Comparison of ENCODE assay signal across 26 mouse cellular contexts in the genomic region with DNA sequence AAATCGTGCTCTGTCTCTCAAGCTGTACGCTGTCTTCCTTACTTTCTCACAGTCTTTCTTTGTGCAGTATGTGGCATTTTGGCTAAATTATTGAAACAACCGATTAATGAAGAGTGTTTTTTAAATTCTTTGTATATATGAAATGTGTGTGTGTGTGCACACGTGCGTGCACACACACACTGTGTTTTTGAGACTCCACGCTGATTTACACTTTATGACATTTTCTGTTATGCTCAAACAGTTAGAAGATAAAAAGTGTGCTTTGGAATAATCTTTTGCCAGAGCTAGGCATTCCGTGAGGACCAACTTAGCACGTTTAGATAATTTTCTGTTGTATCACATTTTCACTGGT. TPM values are rescaled to one million over a fixed set of nuclear protein-coding genes. Genes with fewer than 3 reads are reported as not detected.
DNase-seq lines count a peak whose midpoint lies in the region; ATAC-seq and TF ChIP-seq lines count a peak whose summit lies in the region.
"Had no signal": no experiment of that assay in that cellular context is flagged by ENCODE, and none has a peak within 500 bp of the region (broad histone marks: within the 10 kb centered on the region; RNA-seq: fewer than 3 reads in every experiment).

No protein-coding gene starts in this region.

- no peaks in the 10 kb centered on the region for H3K9me3 ChIP-seq in liver, embryonic 11.5 days (ENCODE audit: control insufficient read depth, low read length)
- H3K9me3 ChIP-seq in G1E (replicated peaks): no peaks in the 10 kb centered on the region
- no peaks in the 10 kb centered on the region for H3K9me3 ChIP-seq in liver, embryonic 15.5 days (replicated peaks)
- H3K9me3 ChIP-seq: embryonic facial prominence, embryonic 12.5 days; heart, embryonic 12.5 days; hindbrain, embryonic 13.5 days; midbrain, embryonic 10.5 days; midbrain, embryonic 15.5 days; neural tube, embryonic 15.5 days had no signal

- no peak overlapping the region for H3K9ac ChIP-seq in liver, embryonic 11.5 days (ENCODE audit: low read depth, low read length)
- no peak overlapping the region for H3K9ac ChIP-seq in liver, embryonic 15.5 days
- H3K9ac ChIP-seq: embryonic facial prominence, embryonic 12.5 days; heart, embryonic 12.5 days; hindbrain, embryonic 13.5 days; midbrain, embryonic 15.5 days; neural tube, embryonic 15.5 days had no signal

- H3K4me2 ChIP-seq in liver, embryonic 11.5 days: peak overlapping the region; percentile 88
- H3K4me2 ChIP-seq in liver, embryonic 15.5 days: peak overlapping the region; percentile 89
- H3K4me2 ChIP-seq: embryonic facial prominence, embryonic 12.5 days; heart, embryonic 12.5 days; hindbrain, embryonic 13.5 days; midbrain, embryonic 15.5 days; neural tube, embryonic 15.5 days had no signal

- no peaks in the 10 kb centered on the region for H3K36me3 ChIP-seq in liver, embryonic 11.5 days (ENCODE audit: control insufficient read depth, insufficient read depth, low read length)
- H3K36me3 ChIP-seq in G1E (replicated peaks): peaks cover 42% of the 10 kb centered on the region
- 0 out of 2 replicates have a peak, but pooled peaks cover 5% of the 10 kb centered on the region for H3K36me3 ChIP-seq in liver, embryonic 15.5 days (replicated peaks)
- H3K36me3 ChIP-seq: embryonic facial prominence, embryonic 12.5 days; heart, embryonic 12.5 days; hindbrain, embryonic 13.5 days; midbrain, embryonic 10.5 days; midbrain, embryonic 15.5 days; neural tube, embryonic 15.5 days had no signal

- no peak for TF ChIP-seq POLR2A in bone marrow macrophage, adult 2 months (IDR thresholded peaks at IDR 0.05; ENCODE audit: borderline replicate concordance, low read depth, low read length)

- DNase-seq in liver, embryonic 11.5 days (ENCODE audit: low spot score): no peak
- DNase-seq in liver (no peak), G1E (ENCODE audit: low spot score) (no peak)
- no peak for DNase-seq in right cerebral cortex, postnatal 14 days
- no peak for DNase-seq in layer of hippocampus, adult 11-12 months (ENCODE audit: low spot score)
- no peak for DNase-seq in cerebellum, postnatal 14 days
- DNase-seq: cerebellum, adult 11 months; cerebellum, adult 9-10 months; embryo, embryonic 11 days; gastrocnemius, adult 2 months; gastrocnemius, postnatal 36 days; heart, postnatal 36 days; kidney, adult 8-10 months; kidney, postnatal 4 days had no signal

- peaks cover 36% of the 10 kb centered on the region for H3K4me1 ChIP-seq in liver, embryonic 11.5 days (replicated peaks; ENCODE audit: control insufficient read depth, insufficient read depth, low read length)
- peaks cover 65% of the 10 kb centered on the region for H3K4me1 ChIP-seq in G1E (ENCODE audit: insufficient read depth, low read depth, low read length)
- peaks cover 33% of the 10 kb centered on the region for H3K4me1 ChIP-seq in bone marrow macrophage, adult 2 months (ENCODE audit: control insufficient read depth, insufficient read depth, low read length)
- H3K4me1 ChIP-seq in liver, embryonic 15.5 days (replicated peaks): peaks cover 67% of the 10 kb centered on the region
- H3K4me1 ChIP-seq: heart, embryonic 12.5 days had no signal

- no peak overlapping the region for H3K27ac ChIP-seq in liver, embryonic 11.5 days (ENCODE audit: low read depth, low read length)
- peak overlapping the region; percentile 96 for H3K27ac ChIP-seq in bone marrow macrophage, adult 2 months (ENCODE audit: insufficient read depth, low read depth, low read length)
- peak overlapping the region; percentile 90; the same call in 1 of the 2 replicates for H3K27ac ChIP-seq in liver, embryonic 15.5 days (replicated peaks)
- H3K27ac ChIP-seq: embryonic facial prominence, embryonic 12.5 days; gastrocnemius, adult 2 months; hindbrain, embryonic 13.5 days; kidney, postnatal 0 days; midbrain, embryonic 10.5 days; midbrain, embryonic 15.5 days; neural tube, embryonic 15.5 days had no signal

- TF ChIP-seq CTCF in G1E (IDR thresholded peaks at IDR 0.05; ENCODE audit: low read depth, low read length): no peak
- TF ChIP-seq CTCF in bone marrow macrophage, adult 2 months (IDR thresholded peaks at IDR 0.05; ENCODE audit: low read depth, low read length): no peak

- ATAC-seq in liver, embryonic 11.5 days (replicated peaks; ENCODE audit: low FRiP score): no peak
- no peak for ATAC-seq in G1E (ENCODE audit: extremely low read depth, insufficient number of reproducible peaks, low FRiP score, poor library complexity, severe bottlenecking)
- ATAC-seq in liver, embryonic 15.5 days (ENCODE audit: insufficient read depth): no peak
- ATAC-seq: forebrain, embryonic 16.5 days; intestine, embryonic 16.5 days; midbrain, embryonic 15.5 days; Patski had no signal

- H3K4me3 ChIP-seq in liver, embryonic 11.5 days (ENCODE audit: low read depth, low read length): no peak overlapping the region; the same call in 1 of the 2 replicates
- H3K4me3 ChIP-seq in G1E (ENCODE audit: low read depth, low read length): peak overlapping the region; percentile 65; the same call in 1 of the 2 replicates
- H3K4me3 ChIP-seq in bone marrow macrophage, adult 2 months (ENCODE audit: insufficient read depth, low read length): peak overlapping the region; percentile 74
- H3K4me3 ChIP-seq in liver, embryonic 15.5 days (replicated peaks): peak overlapping the region; percentile 26
- H3K4me3 ChIP-seq: embryonic facial prominence, embryonic 12.5 days; gastrocnemius, adult 2 months; heart, embryonic 12.5 days; hindbrain, embryonic 13.5 days; midbrain, embryonic 10.5 days; midbrain, embryonic 15.5 days; neural tube, embryonic 15.5 days had no signal

- H3K27me3 ChIP-seq in liver, embryonic 11.5 days (replicated peaks; ENCODE audit: control insufficient read depth, insufficient read depth, low read length): peaks cover 5% of the 10 kb centered on the region
- no peaks in the 10 kb centered on the region for H3K27me3 ChIP-seq in G1E (ENCODE audit: insufficient read depth, low read length)
- peaks cover 4% of the 10 kb centered on the region for H3K27me3 ChIP-seq in liver, embryonic 15.5 days

- 82% methylated on average over 8 of the region's 8 CpGs for WGBS in liver, embryonic 11.5 days
- 63% methylated on average over 8 of the region's 8 CpGs for WGBS in liver, embryonic 15.5 days (ENCODE audit: insufficient replicate concordance)

RNA-seq across cellular contexts. Expression of gene Ikzf1, which starts 6.0 kb away (rescaled TPM):
- 105 and 120 TPM in 2 replicates for polyA plus RNA-seq in liver, embryonic 11.5 days (2014; fragmentation: Nextera tagmentation; extraction: Ambion mirVana)
- total RNA-seq in G1E (2014; fragmentation: Nextera tagmentation) (143 and 149 TPM in 2 replicates), G1E (2017) (60.5 and 70.1 TPM in 2 replicates)
- 214 and 245 TPM in 2 replicates for polyA plus RNA-seq in G1E (2012)
- polyA plus RNA-seq in bone marrow macrophage, adult 2 months (2012; ENCODE audit: insufficient read depth, insufficient read length, missing spikeins): 49.9 and 55.8 TPM in 2 replicates
- 33.7 and 35.9 TPM in 2 replicates for polyA plus RNA-seq in liver, embryonic 15.5 days (2015; fragmentation: Nextera tagmentation; extraction: Ambion mirVana)
- polyA plus RNA-seq: Patski had no signal
